Mouse (Mus musculus): ENCODE measurements around the gene Pip5k1b. TPM values are rescaled to one million over a fixed set of nuclear protein-coding genes. Genes with fewer than 3 reads are reported as not detected.

Gene Pip5k1b
- polyA plus RNA-seq, 1 experiment from 2014 or later: 2.6 TPM

- Histone ChIP-seq H3K4me3 (replicated peaks; ENCODE audit: low read depth, low read length) (peak overlapping the region; percentile 68), H3K27me3 (ENCODE audit: insufficient read depth, low read length) (no peaks in the 10 kb centered on the region), H3K36me3 (ENCODE audit: insufficient read depth, low read length) (0 out of 2 replicates have a peak, but pooled peaks cover 3% of the 10 kb centered on the region), H3K9me3 (replicated peaks; ENCODE audit: low read length) (no peaks in the 10 kb centered on the region), H3K4me2 (ENCODE audit: low read length) (peak overlapping the region; percentile 92), H3K4me1 (replicated peaks; ENCODE audit: insufficient read depth, low read length) (0 out of 2 replicates have a peak, but pooled peaks cover 8% of the 10 kb centered on the region), H3K27ac (peak overlapping the region; percentile 87), H3K9ac (ENCODE audit: low read depth, low read length) (peak overlapping the region; percentile 83)
- ATAC-seq (replicated peaks; ENCODE audit: low FRiP score, low read depth): peak; percentile 61
- TF ChIP-seq CTCF (IDR thresholded peaks at IDR 0.05; ENCODE audit: low read depth): peak; percentile 54
- WGBS: under 1% methylated on average over 67 of the region's 78 CpGs
- DNase-seq (ENCODE audit: low spot score): peak; percentile 84
Observed at GRCm38 (mm10) chr19:24279706-24280600, 275.7 kb downstream of the Pip5k1b start.

- WGBS: 80% methylated on average over 15 of the region's 15 CpGs
- H3K4me3 ChIP-seq (replicated peaks; ENCODE audit: low read depth, low read length): no peak overlapping the region
- TF ChIP-seq CTCF (IDR thresholded peaks at IDR 0.05; ENCODE audit: low read depth): no peak
Observed at GRCm38 (mm10) chr19:24278859-24279258, 276.8 kb downstream of the Pip5k1b start.

GRCm38 (mm10) chr19:24274281-24274680 is 281.4 kb downstream of the Pip5k1b start:
- TF ChIP-seq CTCF (IDR thresholded peaks at IDR 0.05; ENCODE audit: low read depth): no peak
- H3K4me1 ChIP-seq (replicated peaks; ENCODE audit: insufficient read depth, low read length): 0 out of 2 replicates have a peak, but pooled peaks cover 3% of the 10 kb centered on the region
- H3K9me3 ChIP-seq (replicated peaks; ENCODE audit: low read length): no peaks in the 10 kb centered on the region
- no peak overlapping the region for H3K9ac ChIP-seq (ENCODE audit: low read depth, low read length)
- H3K36me3 ChIP-seq (ENCODE audit: insufficient read depth, low read length): 0 out of 2 replicates have a peak, but pooled peaks cover 10% of the 10 kb centered on the region
- no peak for ATAC-seq (replicated peaks; ENCODE audit: low FRiP score, low read depth)
- H3K27me3 ChIP-seq (ENCODE audit: insufficient read depth, low read length): no peaks in the 10 kb centered on the region
- no peak for DNase-seq (ENCODE audit: low spot score)
- no peak overlapping the region for H3K4me3 ChIP-seq (replicated peaks; ENCODE audit: low read depth, low read length)
- 82% methylated on average over 3 of the region's 3 CpGs for WGBS
- H3K4me2 ChIP-seq (ENCODE audit: low read length): no peak overlapping the region
- H3K27ac ChIP-seq: no peak overlapping the region

More at GRCm38 (mm10) chr19:24278859-24279258, 276.8 kb downstream of the Pip5k1b start:
- no peaks in the 10 kb centered on the region for H3K9me3 ChIP-seq (replicated peaks; ENCODE audit: low read length)
- no peak overlapping the region for H3K9ac ChIP-seq (ENCODE audit: low read depth, low read length)
- no peaks in the 10 kb centered on the region for H3K27me3 ChIP-seq (ENCODE audit: insufficient read depth, low read length)
- H3K4me2 ChIP-seq (ENCODE audit: low read length): peak overlapping the region; percentile 92
- ATAC-seq (replicated peaks; ENCODE audit: low FRiP score, low read depth) (no peak), DNase-seq (ENCODE audit: low spot score) (no peak)
- H3K36me3 ChIP-seq (ENCODE audit: insufficient read depth, low read length): 0 out of 2 replicates have a peak, but pooled peaks cover 7% of the 10 kb centered on the region
- no peak overlapping the region; the same call in 1 of the 2 replicates for H3K27ac ChIP-seq
- H3K4me1 ChIP-seq (replicated peaks; ENCODE audit: insufficient read depth, low read length): 0 out of 2 replicates have a peak, but pooled peaks cover 8% of the 10 kb centered on the region

- Histone ChIP-seq H3K4me1 (replicated peaks; ENCODE audit: insufficient read depth, low read length) (0 out of 2 replicates have a peak, but pooled peaks cover 4% of the 10 kb centered on the region), H3K27me3 (ENCODE audit: insufficient read depth, low read length) (no peaks in the 10 kb centered on the region), H3K9ac (ENCODE audit: low read depth, low read length) (no peak overlapping the region), H3K4me2 (ENCODE audit: low read length) (peak overlapping the region; percentile 21; the same call in 1 of the 2 replicates), H3K36me3 (ENCODE audit: insufficient read depth, low read length) (0 out of 2 replicates have a peak, but pooled peaks cover 10% of the 10 kb centered on the region), H3K9me3 (replicated peaks; ENCODE audit: low read length) (no peaks in the 10 kb centered on the region), H3K4me3 (replicated peaks; ENCODE audit: low read depth, low read length) (no peak overlapping the region), H3K27ac (0 out of 2 replicates have a peak overlapping the region, but pooled peaks have one; percentile 65)
- peak; percentile 96 for TF ChIP-seq CTCF (IDR thresholded peaks at IDR 0.05; ENCODE audit: low read depth)
- DNase-seq (ENCODE audit: low spot score) (peak; percentile 98), ATAC-seq (replicated peaks; ENCODE audit: low FRiP score, low read depth) (peak; percentile 94)
- 45% methylated on average over 16 of the region's 16 CpGs for WGBS
Observed at GRCm38 (mm10) chr19:24271746-24272426, 283.8 kb downstream of the Pip5k1b start.

- Histone ChIP-seq H3K9me3 (replicated peaks; ENCODE audit: low read length) (no peaks in the 10 kb centered on the region), H3K4me3 (replicated peaks; ENCODE audit: low read depth, low read length) (no peak overlapping the region), H3K36me3 (ENCODE audit: insufficient read depth, low read length) (0 out of 2 replicates have a peak, but pooled peaks cover 10% of the 10 kb centered on the region), H3K9ac (ENCODE audit: low read depth, low read length) (no peak overlapping the region), H3K27ac (peak overlapping the region; percentile 65; the same call in 1 of the 2 replicates), H3K27me3 (ENCODE audit: insufficient read depth, low read length) (no peaks in the 10 kb centered on the region), H3K4me1 (replicated peaks; ENCODE audit: insufficient read depth, low read length) (0 out of 2 replicates have a peak, but pooled peaks cover 4% of the 10 kb centered on the region), H3K4me2 (ENCODE audit: low read length) (peak overlapping the region; percentile 21; the same call in 1 of the 2 replicates)
- ATAC-seq (replicated peaks; ENCODE audit: low FRiP score, low read depth) (peak; percentile 89), DNase-seq (ENCODE audit: low spot score) (peak; percentile 79)
- WGBS: 38% methylated on average over 7 of the region's 7 CpGs
- TF ChIP-seq CTCF (IDR thresholded peaks at IDR 0.05; ENCODE audit: low read depth): no peak
Observed at GRCm38 (mm10) chr19:24271326-24271725, 284.3 kb downstream of the Pip5k1b start.

- H3K4me1 ChIP-seq (replicated peaks; ENCODE audit: insufficient read depth, low read length): 0 out of 2 replicates have a peak, but pooled peaks cover 4% of the 10 kb centered on the region
- no peaks in the 10 kb centered on the region for H3K27me3 ChIP-seq (ENCODE audit: insufficient read depth, low read length)
- no peak overlapping the region for H3K4me2 ChIP-seq (ENCODE audit: low read length)
- no peak overlapping the region for H3K27ac ChIP-seq
- 68% methylated on average over 4 of the region's 4 CpGs for WGBS
- no peak for ATAC-seq (replicated peaks; ENCODE audit: low FRiP score, low read depth)
- no peak overlapping the region for H3K4me3 ChIP-seq (replicated peaks; ENCODE audit: low read depth, low read length)
- H3K9me3 ChIP-seq (replicated peaks; ENCODE audit: low read length): no peaks in the 10 kb centered on the region
- DNase-seq (ENCODE audit: low spot score): no peak
- TF ChIP-seq CTCF (IDR thresholded peaks at IDR 0.05; ENCODE audit: low read depth): no peak
- 0 out of 2 replicates have a peak, but pooled peaks cover 2% of the 10 kb centered on the region for H3K36me3 ChIP-seq (ENCODE audit: insufficient read depth, low read length)
- H3K9ac ChIP-seq (ENCODE audit: low read depth, low read length): no peak overlapping the region
Observed at GRCm38 (mm10) chr19:24268531-24268930, 287.1 kb downstream of the Pip5k1b start.

Data from kidney, postnatal 0 days (tissue).